Mouse (Mus musculus): ENCODE results near the gene Cd300lg. TPM values are rescaled to one million over a fixed set of nuclear protein-coding genes. Genes with fewer than 3 reads are reported as not detected.

The Cd300lg gene
- polyA plus RNA-seq, 1 experiment, result 5.8 TPM

GRCm38 (mm10) chr11:102049875-102050482, 8.7 kb downstream of the Cd300lg start:
- no peak overlapping the region for H3K4me3 ChIP-seq (replicated peaks; ENCODE audit: control insufficient read depth, low read depth, low read length)
- H3K4me1 ChIP-seq (ENCODE audit: control insufficient read depth, insufficient read depth, low read length), result no peaks in the 10 kb centered on the region
- no peak overlapping the region for H3K27ac ChIP-seq (ENCODE audit: control insufficient read depth, insufficient read depth, low read depth, low read length, poor library complexity)
- 62% methylated on average over 14 of the region's 14 CpGs for WGBS
- TF ChIP-seq CTCF (IDR thresholded peaks at IDR 0.05; ENCODE audit: control insufficient read depth, insufficient read depth, low read length) (no peak), POLR2A (IDR thresholded peaks at IDR 0.05; ENCODE audit: borderline replicate concordance, control insufficient read depth, low read depth, low read length) (no peak)

GRCm38 (mm10) chr11:102051541-102051940, 10.2 kb downstream of the Cd300lg start:
- H3K27ac ChIP-seq (ENCODE audit: control insufficient read depth, insufficient read depth, low read depth, low read length, poor library complexity), result no peak overlapping the region

GRCm38 (mm10) chr11:102051954-102052353, 10.6 kb downstream of the Cd300lg start:
- no peak overlapping the region for H3K27ac ChIP-seq (ENCODE audit: control insufficient read depth, insufficient read depth, low read depth, low read length, poor library complexity)
- 81% methylated on average over 4 of the region's 4 CpGs for WGBS
- H3K4me1 ChIP-seq (ENCODE audit: control insufficient read depth, insufficient read depth, low read length), result no peaks in the 10 kb centered on the region
- H3K4me3 ChIP-seq (replicated peaks; ENCODE audit: control insufficient read depth, low read depth, low read length), result no peak overlapping the region
- TF ChIP-seq CTCF (IDR thresholded peaks at IDR 0.05; ENCODE audit: control insufficient read depth, insufficient read depth, low read length) (no peak), POLR2A (IDR thresholded peaks at IDR 0.05; ENCODE audit: borderline replicate concordance, control insufficient read depth, low read depth, low read length) (no peak)

More at GRCm38 (mm10) chr11:102051541-102051940, 10.2 kb downstream of the Cd300lg start:
- Histone ChIP-seq H3K4me3 (replicated peaks; ENCODE audit: control insufficient read depth, low read depth, low read length) (no peak overlapping the region), H3K4me1 (ENCODE audit: control insufficient read depth, insufficient read depth, low read length) (no peaks in the 10 kb centered on the region)
- 75% methylated on average over 4 of the region's 4 CpGs for WGBS
- TF ChIP-seq CTCF (IDR thresholded peaks at IDR 0.05; ENCODE audit: control insufficient read depth, insufficient read depth, low read length) (no peak), POLR2A (IDR thresholded peaks at IDR 0.05; ENCODE audit: borderline replicate concordance, control insufficient read depth, low read depth, low read length) (no peak)

- no peak overlapping the region for H3K4me3 ChIP-seq (replicated peaks; ENCODE audit: control insufficient read depth, low read depth, low read length)
- H3K27ac ChIP-seq (ENCODE audit: control insufficient read depth, insufficient read depth, low read depth, low read length, poor library complexity), result no peak overlapping the region; the same call in 1 of the 2 replicates
- 83% methylated on average over 12 of the region's 12 CpGs for WGBS
- TF ChIP-seq POLR2A (IDR thresholded peaks at IDR 0.05; ENCODE audit: borderline replicate concordance, control insufficient read depth, low read depth, low read length), result no peak
- no peak for TF ChIP-seq CTCF (IDR thresholded peaks at IDR 0.05; ENCODE audit: control insufficient read depth, insufficient read depth, low read length)
- no peaks in the 10 kb centered on the region for H3K4me1 ChIP-seq (ENCODE audit: control insufficient read depth, insufficient read depth, low read length)
Observed at GRCm38 (mm10) chr11:102052697-102053096, 11.4 kb downstream of the Cd300lg start.

GRCm38 (mm10) chr11:102053183-102053582, 11.9 kb downstream of the Cd300lg start:
- TF ChIP-seq POLR2A (IDR thresholded peaks at IDR 0.05; ENCODE audit: borderline replicate concordance, control insufficient read depth, low read depth, low read length), result no peak
- no peak for TF ChIP-seq CTCF (IDR thresholded peaks at IDR 0.05; ENCODE audit: control insufficient read depth, insufficient read depth, low read length)
- no peak overlapping the region for H3K27ac ChIP-seq (ENCODE audit: control insufficient read depth, insufficient read depth, low read depth, low read length, poor library complexity)
- no peak overlapping the region for H3K4me3 ChIP-seq (replicated peaks; ENCODE audit: control insufficient read depth, low read depth, low read length)
- H3K4me1 ChIP-seq (ENCODE audit: control insufficient read depth, insufficient read depth, low read length), result no peaks in the 10 kb centered on the region
- WGBS, result 57% methylated on average over 7 of the region's 7 CpGs

GRCm38 (mm10) chr11:102053847-102054246, 12.5 kb downstream of the Cd300lg start:
- TF ChIP-seq POLR2A (IDR thresholded peaks at IDR 0.05; ENCODE audit: borderline replicate concordance, control insufficient read depth, low read depth, low read length) (no peak), CTCF (IDR thresholded peaks at IDR 0.05; ENCODE audit: control insufficient read depth, insufficient read depth, low read length) (peak; percentile 70)
- no peaks in the 10 kb centered on the region for H3K4me1 ChIP-seq (ENCODE audit: control insufficient read depth, insufficient read depth, low read length)
- H3K27ac ChIP-seq (ENCODE audit: control insufficient read depth, insufficient read depth, low read depth, low read length, poor library complexity), result no peak overlapping the region
- 20% methylated on average over 9 of the region's 9 CpGs for WGBS
- H3K4me3 ChIP-seq (replicated peaks; ENCODE audit: control insufficient read depth, low read depth, low read length), result no peak overlapping the region

GRCm38 (mm10) chr11:102061236-102061940, 20.1 kb downstream of the Cd300lg start:
- 5% methylated on average over 23 of the region's 23 CpGs for WGBS
- no peaks in the 10 kb centered on the region for H3K4me1 ChIP-seq (ENCODE audit: control insufficient read depth, insufficient read depth, low read length)
- TF ChIP-seq CTCF (IDR thresholded peaks at IDR 0.05; ENCODE audit: control insufficient read depth, insufficient read depth, low read length) (peak; percentile 93), POLR2A (IDR thresholded peaks at IDR 0.05; ENCODE audit: borderline replicate concordance, control insufficient read depth, low read depth, low read length) (no peak)
- no peak overlapping the region for H3K4me3 ChIP-seq (replicated peaks; ENCODE audit: control insufficient read depth, low read depth, low read length)
- H3K27ac ChIP-seq (ENCODE audit: control insufficient read depth, insufficient read depth, low read depth, low read length, poor library complexity), result no peak overlapping the region

GRCm38 (mm10) chr11:102061941-102062473, 20.7 kb downstream of the Cd300lg start:
- no peak overlapping the region for H3K4me3 ChIP-seq (replicated peaks; ENCODE audit: control insufficient read depth, low read depth, low read length)
- 39% methylated on average over 16 of the region's 16 CpGs for WGBS
- TF ChIP-seq CTCF (IDR thresholded peaks at IDR 0.05; ENCODE audit: control insufficient read depth, insufficient read depth, low read length), result no peak
- no peak for TF ChIP-seq POLR2A (IDR thresholded peaks at IDR 0.05; ENCODE audit: borderline replicate concordance, control insufficient read depth, low read depth, low read length)
- H3K27ac ChIP-seq (ENCODE audit: control insufficient read depth, insufficient read depth, low read depth, low read length, poor library complexity), result no peak overlapping the region
- no peaks in the 10 kb centered on the region for H3K4me1 ChIP-seq (ENCODE audit: control insufficient read depth, insufficient read depth, low read length)

All from bone marrow, adult 2 months (tissue).